Mouse (Mus musculus) liver, postnatal 0 days (tissue): ENCODE measurements at regions not wholly inside any gene's neighbourhood (a gene's known extent, or its start where the extent isn't known, plus 50 kb on each side); places are given as distances from the start of the nearest gene placed in this dataset.

Experiments used
- CTCF ChIP-seq: sonication (generic); IDR thresholded peaks from 2 replicates; pipeline ENCODE4 v1.5.1; 2016; ENCODE audit warnings: antibody characterized with exemption, low read depth
- EP300 ChIP-seq: IDR thresholded peaks from 2 replicates; pipeline ENCODE4 v1.6.1; 2016; ENCODE audit warnings: antibody characterized with exemption, low read depth, mild to moderate bottlenecking

GRCm38 (mm10) chr13:85507374-85508101 is 218.6 kb upstream of the Rasa1 start:
- TF ChIP-seq CTCF (no peak), EP300 (no peak)
